Mouse (Mus musculus) G1E (cell line): ENCODE measurements at regions not wholly inside any gene's neighbourhood (a gene's known extent, or its start where the extent isn't known, plus 50 kb on each side); places are given as distances from the start of the nearest gene placed in this dataset.

Source experiments
- CTCF ChIP-seq: IDR thresholded peaks from 2 replicates; pipeline ENCODE4 v1.5.1; 2012; ENCODE audit warnings: low read depth, low read length, inconsistent platforms, mixed read lengths
- GATA1 ChIP-seq: IDR thresholded peaks from 2 replicates; pipeline ENCODE4 v1.6.1; 2012; ENCODE audit warnings: borderline replicate concordance, low read length, inconsistent platforms, mixed read lengths

DNA sequence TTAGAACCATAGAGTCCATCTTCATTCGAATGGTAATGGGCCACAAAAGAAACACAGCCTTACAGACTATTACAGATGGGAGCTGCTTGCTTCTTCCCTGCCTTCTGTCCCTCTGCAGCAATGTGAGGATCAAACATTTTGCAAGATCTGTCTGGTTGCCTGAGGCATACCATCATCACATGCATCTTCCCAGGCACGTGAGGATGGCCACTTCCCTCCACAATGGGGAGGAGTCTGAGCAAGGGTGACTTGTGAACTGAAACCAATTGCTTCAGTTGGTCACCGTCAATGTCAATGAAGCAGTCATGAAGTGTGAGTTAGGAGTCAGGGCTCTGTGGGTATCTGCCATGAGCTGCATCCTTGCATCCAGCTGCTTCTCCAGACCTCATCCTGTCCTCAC, 123.5 kb downstream of the Gm826 start:
- no peak for TF ChIP-seq CTCF
- TF ChIP-seq GATA1 = no peak
